Mouse (Mus musculus): ENCODE measurements around the gene Lamtor2. TPM values are rescaled to one million over a fixed set of nuclear protein-coding genes. Genes with fewer than 3 reads are reported as not detected.

The Lamtor2 gene
- polyA plus RNA-seq, 1 experiment from 2014 or later = 76.1 TPM

GRCm38 (mm10) chr3:88542486-88542885 is 10.4 kb downstream of the Lamtor2 start:
- H3K4me3 ChIP-seq (ENCODE audit: low read depth, low read length) = no peak overlapping the region
- no peaks in the 10 kb centered on the region for H3K27me3 ChIP-seq (ENCODE audit: control insufficient read depth, insufficient read depth, low read length)
- H3K4me1 ChIP-seq (replicated peaks; ENCODE audit: control insufficient read depth, insufficient read depth, low read length) = peaks cover 10% of the 10 kb centered on the region
- no peaks in the 10 kb centered on the region for H3K9me3 ChIP-seq (ENCODE audit: control insufficient read depth, low read length)
- 72% methylated on average over 4 of the region's 4 CpGs for WGBS
- DNase-seq (ENCODE audit: low spot score) (no peak), ATAC-seq (ENCODE audit: low FRiP score) (no peak)
- H3K27ac ChIP-seq (ENCODE audit: low read depth, low read length) = no peak overlapping the region
- no peak overlapping the region for H3K4me2 ChIP-seq (replicated peaks; ENCODE audit: low read depth, low read length)
- H3K36me3 ChIP-seq (ENCODE audit: control insufficient read depth, insufficient read depth, low read length) = peaks cover 9% of the 10 kb centered on the region; the same call in 1 of the 2 replicates
- no peak overlapping the region for H3K9ac ChIP-seq (ENCODE audit: low read depth, low read length)

GRCm38 (mm10) chr3:88541622-88542401 is 11.1 kb downstream of the Lamtor2 start:
- WGBS = 75% methylated on average over 6 of the region's 7 CpGs
- peaks cover 10% of the 10 kb centered on the region for H3K36me3 ChIP-seq (ENCODE audit: control insufficient read depth, insufficient read depth, low read length)
- no peak for DNase-seq (ENCODE audit: low spot score)
- H3K27ac ChIP-seq (ENCODE audit: low read depth, low read length) = no peak overlapping the region
- H3K4me2 ChIP-seq (replicated peaks; ENCODE audit: low read depth, low read length) = no peak overlapping the region
- no peak overlapping the region for H3K9ac ChIP-seq (ENCODE audit: low read depth, low read length)
- ATAC-seq (ENCODE audit: low FRiP score) = no peak
- no peaks in the 10 kb centered on the region for H3K9me3 ChIP-seq (ENCODE audit: control insufficient read depth, low read length)
- peaks cover 15% of the 10 kb centered on the region for H3K4me1 ChIP-seq (replicated peaks; ENCODE audit: control insufficient read depth, insufficient read depth, low read length)
- 0 out of 2 replicates have a peak overlapping the region, but pooled peaks have one; percentile 8 for H3K4me3 ChIP-seq (ENCODE audit: low read depth, low read length)
- H3K27me3 ChIP-seq (ENCODE audit: control insufficient read depth, insufficient read depth, low read length) = no peaks in the 10 kb centered on the region

DNA sequence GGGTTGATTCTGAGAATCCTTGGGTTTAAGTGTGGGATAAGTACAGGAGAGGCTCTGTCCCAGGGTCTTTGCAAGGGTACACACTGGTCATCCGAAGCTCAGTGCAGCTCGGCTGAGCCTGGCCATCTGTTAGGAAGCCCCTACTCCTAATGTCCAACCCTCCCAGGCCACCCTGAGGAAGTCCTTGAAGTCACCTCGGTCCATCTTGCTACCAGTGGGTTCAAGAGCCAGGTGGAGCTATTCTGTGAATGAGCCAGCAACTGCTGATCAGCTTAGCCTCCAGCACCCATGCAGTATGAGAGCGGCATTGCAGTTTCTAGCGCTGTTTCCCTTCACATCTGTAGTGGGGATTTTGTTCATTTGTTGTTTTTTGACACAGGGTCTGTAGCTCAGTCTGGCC is 12.8 kb downstream of the Lamtor2 start:
- DNase-seq (ENCODE audit: low spot score) = peak; percentile 23
- no peaks in the 10 kb centered on the region for H3K27me3 ChIP-seq (ENCODE audit: control insufficient read depth, insufficient read depth, low read length)
- peaks cover 15% of the 10 kb centered on the region for H3K36me3 ChIP-seq (ENCODE audit: control insufficient read depth, insufficient read depth, low read length)
- no peak for ATAC-seq (ENCODE audit: low FRiP score)
- H3K9ac ChIP-seq (ENCODE audit: low read depth, low read length) = no peak overlapping the region
- no peak overlapping the region for H3K4me2 ChIP-seq (replicated peaks; ENCODE audit: low read depth, low read length)
- 62% methylated on average over 5 of the region's 5 CpGs for WGBS
- H3K9me3 ChIP-seq (ENCODE audit: control insufficient read depth, low read length) = no peaks in the 10 kb centered on the region
- peaks cover 31% of the 10 kb centered on the region for H3K4me1 ChIP-seq (replicated peaks; ENCODE audit: control insufficient read depth, insufficient read depth, low read length)
- 0 out of 2 replicates have a peak overlapping the region, but pooled peaks have one; percentile 0 for H3K27ac ChIP-seq (ENCODE audit: low read depth, low read length)
- H3K4me3 ChIP-seq (ENCODE audit: low read depth, low read length) = no peak overlapping the region

DNA sequence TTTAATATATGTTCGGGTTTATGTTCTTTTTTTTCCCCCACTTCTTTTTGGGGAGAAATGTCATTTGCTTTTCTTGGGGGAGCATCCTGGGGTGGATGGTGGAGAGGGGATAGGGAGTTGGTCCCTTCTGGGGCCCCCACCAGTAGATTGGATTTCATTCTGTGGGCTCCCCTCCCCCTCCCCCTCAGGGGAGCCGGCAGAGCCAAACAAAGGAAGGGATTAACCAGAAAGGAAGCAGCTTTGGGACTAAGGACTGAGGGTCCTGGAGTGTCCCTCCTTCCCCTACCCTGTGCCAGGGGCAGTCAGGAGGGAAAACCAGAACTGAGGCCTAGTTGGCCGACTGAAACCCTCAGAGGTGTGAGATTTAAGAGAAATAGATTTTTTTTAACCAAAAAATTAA is 13.5 kb downstream of the Lamtor2 start:
- Histone ChIP-seq H3K9ac (ENCODE audit: low read depth, low read length) (no peak overlapping the region), H3K4me2 (replicated peaks; ENCODE audit: low read depth, low read length) (no peak overlapping the region), H3K27ac (ENCODE audit: low read depth, low read length) (no peak overlapping the region), H3K36me3 (ENCODE audit: control insufficient read depth, insufficient read depth, low read length) (peaks cover 15% of the 10 kb centered on the region), H3K4me1 (replicated peaks; ENCODE audit: control insufficient read depth, insufficient read depth, low read length) (peaks cover 38% of the 10 kb centered on the region), H3K27me3 (ENCODE audit: control insufficient read depth, insufficient read depth, low read length) (no peaks in the 10 kb centered on the region), H3K4me3 (ENCODE audit: low read depth, low read length) (no peak overlapping the region), H3K9me3 (ENCODE audit: control insufficient read depth, low read length) (no peaks in the 10 kb centered on the region)
- DNase-seq (ENCODE audit: low spot score) (peak; percentile 69), ATAC-seq (ENCODE audit: low FRiP score) (no peak)
- WGBS = 13% methylated on average over 3 of the region's 3 CpGs

- peaks cover 15% of the 10 kb centered on the region for H3K36me3 ChIP-seq (ENCODE audit: control insufficient read depth, insufficient read depth, low read length)
- H3K9ac ChIP-seq (ENCODE audit: low read depth, low read length) = peak overlapping the region; percentile 37; the same call in 1 of the 2 replicates
- DNase-seq (ENCODE audit: low spot score) = peak; percentile 54
These were observed 14.4 kb downstream of the Lamtor2 start for GRCm38 (mm10) chr3:88538271-88539145.

DNA sequence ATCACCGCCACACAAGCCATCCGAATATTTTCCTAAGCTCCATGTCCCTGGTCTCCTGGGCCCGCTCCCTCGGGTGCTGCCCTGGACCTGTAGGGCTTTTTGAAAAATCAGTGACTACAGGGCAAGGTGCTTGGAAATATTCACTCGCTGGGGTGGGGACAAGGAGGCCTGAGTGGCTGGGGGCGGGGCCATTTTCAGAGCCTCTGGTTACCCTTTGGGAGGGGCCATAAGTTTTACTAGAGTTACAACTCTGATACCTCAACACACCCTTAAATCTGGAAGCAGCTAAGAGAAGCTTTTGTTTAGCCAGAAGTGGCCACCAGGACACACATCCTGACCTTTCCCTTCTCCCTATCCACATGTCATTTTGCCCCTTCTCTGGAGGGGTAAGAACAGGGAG is 15.7 kb downstream of the Lamtor2 start:
- Histone ChIP-seq H3K27me3 (ENCODE audit: control insufficient read depth, insufficient read depth, low read length) (no peaks in the 10 kb centered on the region), H3K4me3 (ENCODE audit: low read depth, low read length) (no peak overlapping the region), H3K9me3 (ENCODE audit: control insufficient read depth, low read length) (no peaks in the 10 kb centered on the region), H3K4me2 (replicated peaks; ENCODE audit: low read depth, low read length) (peak overlapping the region; percentile 93), H3K4me1 (replicated peaks; ENCODE audit: control insufficient read depth, insufficient read depth, low read length) (peaks cover 38% of the 10 kb centered on the region), H3K9ac (ENCODE audit: low read depth, low read length) (no peak overlapping the region), H3K36me3 (ENCODE audit: control insufficient read depth, insufficient read depth, low read length) (peaks cover 15% of the 10 kb centered on the region), H3K27ac (ENCODE audit: low read depth, low read length) (no peak overlapping the region)
- ATAC-seq (ENCODE audit: low FRiP score) (no peak), DNase-seq (ENCODE audit: low spot score) (no peak)
- WGBS = 70% methylated on average over 6 of the region's 6 CpGs

More at GRCm38 (mm10) chr3:88538271-88539145, 14.4 kb downstream of the Lamtor2 start:
- peak overlapping the region; percentile 31; the same call in 1 of the 2 replicates for H3K27ac ChIP-seq (ENCODE audit: low read depth, low read length)
- 24% methylated on average over 9 of the region's 9 CpGs for WGBS
- 0 out of 2 replicates have a peak, but pooled peaks have one; percentile 7 for ATAC-seq (ENCODE audit: low FRiP score)
- no peaks in the 10 kb centered on the region for H3K27me3 ChIP-seq (ENCODE audit: control insufficient read depth, insufficient read depth, low read length)
- no peaks in the 10 kb centered on the region for H3K9me3 ChIP-seq (ENCODE audit: control insufficient read depth, low read length)
- H3K4me3 ChIP-seq (ENCODE audit: low read depth, low read length) = peak overlapping the region; percentile 15; the same call in 1 of the 2 replicates
- H3K4me1 ChIP-seq (replicated peaks; ENCODE audit: control insufficient read depth, insufficient read depth, low read length) = peaks cover 38% of the 10 kb centered on the region
- H3K4me2 ChIP-seq (replicated peaks; ENCODE audit: low read depth, low read length) = peak overlapping the region; percentile 24; the same call in 1 of the 2 replicates

- ATAC-seq (ENCODE audit: low FRiP score) = no peak
- H3K9me3 ChIP-seq (ENCODE audit: control insufficient read depth, low read length) = no peaks in the 10 kb centered on the region
- 7% methylated on average over 58 of the region's 64 CpGs for WGBS
These were observed 16.6 kb downstream of the Lamtor2 start for GRCm38 (mm10) chr3:88536103-88536930.

GRCm38 (mm10) chr3:88535527-88535926 is 17.3 kb downstream of the Lamtor2 start:
- H3K9ac ChIP-seq (ENCODE audit: low read depth, low read length) = peak overlapping the region; percentile 99
- peak overlapping the region; percentile 93 for H3K4me2 ChIP-seq (replicated peaks; ENCODE audit: low read depth, low read length)
- peaks cover 15% of the 10 kb centered on the region for H3K36me3 ChIP-seq (ENCODE audit: control insufficient read depth, insufficient read depth, low read length)
- 0 out of 2 replicates have a peak overlapping the region, but pooled peaks have one; percentile 24 for H3K27ac ChIP-seq (ENCODE audit: low read depth, low read length)
- DNase-seq (ENCODE audit: low spot score) (peak; percentile 23), ATAC-seq (ENCODE audit: low FRiP score) (no peak)
- WGBS = 40% methylated on average over 4 of the region's 4 CpGs
- peaks cover 38% of the 10 kb centered on the region for H3K4me1 ChIP-seq (replicated peaks; ENCODE audit: control insufficient read depth, insufficient read depth, low read length)
- H3K27me3 ChIP-seq (ENCODE audit: control insufficient read depth, insufficient read depth, low read length) = no peaks in the 10 kb centered on the region
- H3K9me3 ChIP-seq (ENCODE audit: control insufficient read depth, low read length) = no peaks in the 10 kb centered on the region
- peak overlapping the region; percentile 94 for H3K4me3 ChIP-seq (ENCODE audit: low read depth, low read length)

More at GRCm38 (mm10) chr3:88536103-88536930, 16.6 kb downstream of the Lamtor2 start:
- Histone ChIP-seq H3K4me2 (replicated peaks; ENCODE audit: low read depth, low read length) (peak overlapping the region; percentile 93), H3K4me1 (replicated peaks; ENCODE audit: control insufficient read depth, insufficient read depth, low read length) (peaks cover 38% of the 10 kb centered on the region), H3K4me3 (ENCODE audit: low read depth, low read length) (peak overlapping the region; percentile 94), H3K27ac (ENCODE audit: low read depth, low read length) (peak overlapping the region; percentile 52; the same call in 1 of the 2 replicates), H3K36me3 (ENCODE audit: control insufficient read depth, insufficient read depth, low read length) (peaks cover 15% of the 10 kb centered on the region), H3K9ac (ENCODE audit: low read depth, low read length) (peak overlapping the region; percentile 51), H3K27me3 (ENCODE audit: control insufficient read depth, insufficient read depth, low read length) (no peaks in the 10 kb centered on the region)
- peak; percentile 76 for DNase-seq (ENCODE audit: low spot score)
